Mouse (Mus musculus) colon, adult 2 months (tissue): ENCODE data around the gene Gm9040. TPM values are rescaled to one million over a fixed set of nuclear protein-coding genes. Genes with fewer than 3 reads are reported as not detected.

Source experiments
- polyA plus RNA-seq: library from polyadenylated mRNA; depleted of rRNA; stranded (reverse); fragments of >200 nt; gene quantifications from 2 replicates; pipeline ENCODE4 v1.2.3, GENCODE M21; 2012; rRNA removed

Gm9040 gene
- not detected in 2 replicates for polyA plus RNA-seq

DNA sequence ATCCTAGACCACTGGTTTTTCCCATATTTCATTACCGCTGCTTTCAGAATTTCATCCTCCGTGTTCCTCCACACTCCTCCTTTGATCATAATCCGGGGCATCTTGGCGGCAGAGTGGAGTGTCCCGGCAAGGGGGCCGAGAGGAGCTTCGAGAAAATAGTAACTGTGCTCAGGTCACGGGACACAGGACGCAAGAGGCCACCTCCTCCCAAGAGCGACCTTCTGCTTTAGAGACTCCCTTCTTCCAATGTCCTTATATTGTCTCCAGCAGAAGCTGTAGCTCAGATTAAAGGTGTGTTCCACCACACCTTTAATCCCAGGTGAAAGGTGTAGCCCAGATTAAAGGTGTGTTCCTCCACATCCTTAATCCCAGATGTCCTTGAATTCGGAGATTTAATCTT is at the start of gene Gm9040:
Gm9040 (minus strand) TSS at position 101 of the 400 bp plus-strand sequence.

GRCm38 (mm10) chr10:118354005-118354404 is 27.2 kb upstream of the Gm9040 start, which contains the start of gene Gm9049:
Gene Gm9049, minus strand, starts transcription at chr10:118354105.

DNA sequence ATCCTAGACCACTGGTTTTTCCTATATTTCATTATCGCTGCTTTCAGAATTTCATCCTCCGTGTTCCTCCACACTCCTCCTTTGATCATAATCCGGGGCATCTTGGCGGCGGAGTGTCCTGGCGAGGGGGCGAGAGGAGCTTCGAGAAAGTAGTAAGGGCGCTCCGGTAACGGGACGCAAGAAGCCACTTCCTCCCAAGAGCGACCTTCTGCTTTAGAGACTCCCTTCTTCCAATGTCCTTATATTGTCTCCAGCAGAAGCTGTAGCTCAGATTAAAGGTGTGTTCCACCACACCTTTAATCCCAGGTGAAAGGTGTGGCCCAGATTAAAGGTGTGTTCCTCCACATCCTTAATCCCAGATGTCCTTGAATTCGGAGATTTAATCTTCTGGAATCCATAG is 21.8 kb upstream of the Gm9040 start, which contains the start of gene Gm9048:
Gm9048 (minus strand) TSS at position 101 of the 400 bp plus-strand sequence.

GRCm38 (mm10) chr10:118343155-118343554 is 16.4 kb upstream of the Gm9040 start, which contains the start of gene Gm9046:
Gene Gm9046, minus strand, starts transcription at chr10:118343255.

DNA sequence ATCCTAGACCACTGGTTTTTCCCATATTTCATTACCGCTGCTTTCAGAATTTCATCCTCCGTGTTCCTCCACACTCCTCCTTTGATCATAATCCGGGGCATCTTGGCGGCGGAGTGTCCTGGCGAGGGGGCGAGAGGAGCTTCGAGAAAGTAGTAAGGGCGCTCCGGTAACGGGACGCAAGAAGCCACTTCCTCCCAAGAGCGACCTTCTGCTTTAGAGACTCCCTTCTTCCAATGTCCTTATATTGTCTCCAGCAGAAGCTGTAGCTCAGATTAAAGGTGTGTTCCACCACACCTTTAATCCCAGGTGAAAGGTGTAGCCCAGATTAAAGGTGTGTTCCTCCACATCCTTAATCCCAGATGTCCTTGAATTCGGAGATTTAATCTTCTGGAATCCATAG is 11.0 kb upstream of the Gm9040 start, which contains the start of gene Gm9045:
Gm9045 (minus strand) TSS at position 101 of the 400 bp plus-strand sequence.

DNA sequence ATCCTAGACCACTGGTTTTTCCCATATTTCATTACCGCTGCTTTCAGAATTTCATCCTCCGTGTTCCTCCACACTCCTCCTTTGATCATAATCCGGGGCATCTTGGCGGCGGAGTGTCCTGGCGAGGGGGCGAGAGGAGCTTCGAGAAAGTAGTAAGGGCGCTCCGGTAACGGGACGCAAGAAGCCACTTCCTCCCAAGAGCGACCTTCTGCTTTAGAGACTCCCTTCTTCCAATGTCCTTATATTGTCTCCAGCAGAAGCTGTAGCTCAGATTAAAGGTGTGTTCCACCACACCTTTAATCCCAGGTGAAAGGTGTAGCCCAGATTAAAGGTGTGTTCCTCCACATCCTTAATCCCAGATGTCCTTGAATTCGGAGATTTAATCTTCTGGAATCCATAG is 5.5 kb upstream of the Gm9040 start, which contains the start of gene Gm9044:
Gm9044 (minus strand) TSS at position 101 of the 400 bp plus-strand sequence.

GRCm38 (mm10) chr10:118294938-118295337 is 31.8 kb downstream of the Gm9040 start, which contains the start of gene Iltifb:
Gene Iltifb, minus strand, starts transcription at chr10:118295038.

Other genes with a start within 250 kb of the Gm9040 start
- 1.2 and 1.5 TPM in 2 replicates for gene Mdm1, start 185.2 kb downstream of the Gm9040 start, polyA plus RNA-seq
- not detected in 2 replicates for gene Il22, start 122.0 kb downstream of the Gm9040 start, polyA plus RNA-seq
- gene Gm32717, start 86.2 kb downstream of the Gm9040 start, polyA plus RNA-seq, result not detected in 2 replicates
- not detected in 2 replicates for gene Gm32802, start 68.3 kb downstream of the Gm9040 start, polyA plus RNA-seq
- not detected in 2 replicates for gene Iltifb, start 31.9 kb downstream of the Gm9040 start, polyA plus RNA-seq
- gene Gm9044, start 5.4 kb upstream of the Gm9040 start, polyA plus RNA-seq, result not detected in 2 replicates
- gene Gm9045, start 10.9 kb upstream of the Gm9040 start, polyA plus RNA-seq, result not detected in 2 replicates
- not detected in 2 replicates for gene Gm9046, start 16.3 kb upstream of the Gm9040 start, polyA plus RNA-seq
- gene Gm9048, start 21.7 kb upstream of the Gm9040 start, polyA plus RNA-seq, result not detected in 2 replicates
- not detected in 2 replicates for gene Gm9049, start 27.1 kb upstream of the Gm9040 start, polyA plus RNA-seq
- gene Ifng, start 114.1 kb upstream of the Gm9040 start, polyA plus RNA-seq, result not detected in 2 replicates